In the genomic region with DNA sequence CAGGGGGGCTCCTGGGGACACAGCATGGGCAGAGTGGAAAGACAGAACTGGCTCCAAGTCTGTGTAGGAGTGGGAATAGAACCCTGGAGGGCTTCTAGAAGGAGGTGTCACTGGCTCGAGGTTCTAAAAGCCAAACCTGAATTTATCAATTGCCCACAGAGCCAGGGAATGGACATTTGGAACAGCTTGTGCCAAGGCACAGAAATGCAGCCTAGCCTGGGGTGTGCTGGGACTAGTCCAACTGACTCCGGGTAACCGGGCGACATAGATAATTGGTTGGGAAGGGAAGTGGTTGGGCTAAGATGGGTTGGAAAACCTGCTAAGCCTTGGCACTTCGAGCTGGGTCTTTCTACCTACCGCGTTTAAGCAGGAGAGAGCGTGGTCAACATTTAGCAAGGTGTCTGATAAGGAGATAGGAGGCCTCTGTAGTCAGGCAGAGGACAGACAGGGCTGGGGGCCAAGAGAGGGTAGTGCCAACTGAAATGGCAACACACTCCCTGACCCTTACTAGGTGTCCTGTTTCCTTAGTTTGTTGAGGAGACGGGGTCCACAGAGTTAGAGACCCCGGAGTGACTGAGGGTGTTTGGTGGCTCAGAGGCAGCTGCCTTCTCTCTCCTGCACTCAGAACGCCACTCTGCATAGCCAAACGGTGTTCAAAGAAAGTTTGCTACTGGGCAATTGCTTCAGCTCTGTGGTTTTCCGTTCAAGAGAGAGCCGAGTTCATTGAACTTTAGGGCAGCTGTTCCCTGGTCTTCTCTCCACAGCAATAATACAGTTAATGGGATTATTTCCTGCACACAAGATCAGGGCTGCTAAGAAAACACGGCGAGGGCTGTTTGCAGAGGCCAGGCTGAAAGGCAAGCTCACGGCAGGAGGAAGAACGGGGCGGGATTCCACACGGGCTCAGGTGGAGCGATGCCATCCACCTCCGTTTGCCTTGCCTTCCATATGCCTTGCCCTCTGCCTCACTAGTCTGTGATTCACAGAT, we compare ENCODE assay signal across 8 mouse cellular contexts.
DNase-seq lines count a peak whose midpoint lies in the region; ATAC-seq and TF ChIP-seq lines count a peak whose summit lies in the region.
"Had no signal": no experiment of that assay in that cellular context is flagged by ENCODE, and none has a peak within 500 bp of the region (broad histone marks: within the 10 kb centered on the region; RNA-seq: fewer than 3 reads in every experiment).

No protein-coding gene starts in this region.

- TF ChIP-seq CTCF in small intestine, adult 2 months (IDR thresholded peaks at IDR 0.05; ENCODE audit: extremely low read depth, insufficient read length, insufficient replicate concordance, low read depth, low read length): no peak; the same call in 1 of the 2 replicates

- no peak overlapping the region for H3K4me3 ChIP-seq in lung, embryonic 15.5 days
- H3K4me3 ChIP-seq in embryonic facial prominence, embryonic 15.5 days (replicated peaks): no peak overlapping the region
- no peak overlapping the region for H3K4me3 ChIP-seq in small intestine, adult 2 months (ENCODE audit: low read depth, low read length)
- H3K4me3 ChIP-seq: erythroblast, embryonic 14.5 days had no signal

- DNase-seq in lung, postnatal 25 days (ENCODE audit: low spot score): no peak
- DNase-seq in kidney, postnatal 10 days: peak; percentile 57
- no peak for DNase-seq in layer of hippocampus, postnatal 14 days (ENCODE audit: low spot score in 2 of 2)
- no peak for DNase-seq in thymus, postnatal 36 days

- H3K4me1 ChIP-seq in lung, embryonic 15.5 days: peaks cover 47% of the 10 kb centered on the region
- peaks cover 35% of the 10 kb centered on the region for H3K4me1 ChIP-seq in embryonic facial prominence, embryonic 15.5 days
- peaks cover 51% of the 10 kb centered on the region for H3K4me1 ChIP-seq in small intestine, adult 2 months (ENCODE audit: control insufficient read depth, insufficient read depth, insufficient read length, low read length)

- H3K9me3 ChIP-seq in lung, embryonic 15.5 days: no peaks in the 10 kb centered on the region
- H3K9me3 ChIP-seq in embryonic facial prominence, embryonic 15.5 days (replicated peaks): no peaks in the 10 kb centered on the region

- no peak overlapping the region for H3K9ac ChIP-seq in lung, embryonic 15.5 days
- no peak overlapping the region for H3K9ac ChIP-seq in embryonic facial prominence, embryonic 15.5 days

- peak overlapping the region; percentile 11; the same call in 1 of the 2 replicates for H3K4me2 ChIP-seq in lung, embryonic 15.5 days
- H3K4me2 ChIP-seq in embryonic facial prominence, embryonic 15.5 days (replicated peaks): no peak overlapping the region

- 28% methylated on average over 22 of the region's 22 CpGs for WGBS in lung, embryonic 15.5 days
- WGBS in embryonic facial prominence, embryonic 15.5 days: 36% methylated on average over 22 of the region's 22 CpGs
- WGBS in small intestine, adult 2 months: 7% methylated on average over 22 of the region's 22 CpGs

- H3K27me3 ChIP-seq in lung, embryonic 15.5 days: peaks cover 25% of the 10 kb centered on the region
- H3K27me3 ChIP-seq in embryonic facial prominence, embryonic 15.5 days: peaks cover 36% of the 10 kb centered on the region
- H3K27me3 ChIP-seq in small intestine, adult 2 months (ENCODE audit: control insufficient read depth, insufficient read depth, low read length): no peaks in the 10 kb centered on the region

- no peak for TF ChIP-seq POLR2A in small intestine, adult 2 months (IDR thresholded peaks at IDR 0.05; ENCODE audit: low read depth, low read length)

- ATAC-seq in lung, embryonic 15.5 days (ENCODE audit: borderline replicate concordance, extremely low read depth, low FRiP score, low TSS enrichment): no peak
- no peak for ATAC-seq in embryonic facial prominence, embryonic 15.5 days (ENCODE audit: insufficient number of reproducible peaks, low FRiP score, low TSS enrichment, low read depth)

- no peaks in the 10 kb centered on the region for H3K36me3 ChIP-seq in lung, embryonic 15.5 days
- H3K36me3 ChIP-seq in embryonic facial prominence, embryonic 15.5 days: no peaks in the 10 kb centered on the region
- H3K36me3 ChIP-seq in small intestine, adult 2 months (ENCODE audit: control insufficient read depth, insufficient read depth, low read length): no peaks in the 10 kb centered on the region

- H3K27ac ChIP-seq in lung, embryonic 15.5 days: peak overlapping the region; percentile 71
- H3K27ac ChIP-seq in embryonic facial prominence, embryonic 15.5 days (replicated peaks): 0 out of 2 replicates have a peak overlapping the region, but pooled peaks have one; percentile 25
- H3K27ac ChIP-seq in small intestine, adult 2 months (ENCODE audit: insufficient read depth, low read depth, low read length): peak overlapping the region; percentile 42
